Mouse (Mus musculus) heart, embryonic 13.5 days (tissue): ENCODE measurements around the gene Mapk8ip1. TPM values are rescaled to one million over a fixed set of nuclear protein-coding genes. Genes with fewer than 3 reads are reported as not detected.

Source experiments
- ATAC-seq: fragments of 200-750 bp; cut with Nextera tagmentation; 2 replicates; pipeline ENCODE4 v1.8.0; 2017; ENCODE audit warnings: moderate TSS enrichment; ENCODE audit not compliant: insufficient number of reproducible peaks, low FRiP score, low TSS enrichment; ENCODE audit errors: extremely low read depth
- H3K27ac ChIP-seq: fragments of 300-500 bp; sonication (generic); replicated peaks from 2 replicates; pipeline ENCODE4 v1.5.1; 2015; ENCODE audit warnings: moderate library complexity, mild to moderate bottlenecking, inconsistent platforms
- H3K27me3 ChIP-seq: fragments of 300-500 bp; sonication (generic); replicated peaks from 2 replicates; pipeline ENCODE4 v1.6.1; 2015; ENCODE audit warnings: mild to moderate bottlenecking, inconsistent platforms
- H3K36me3 ChIP-seq: fragments of 300-500 bp; sonication (generic); 2 replicates; pipeline ENCODE4 v1.6.1; 2015; ENCODE audit warnings: mild to moderate bottlenecking, inconsistent platforms
- H3K4me1 ChIP-seq: fragments of 300-500 bp; sonication (generic); 2 replicates; pipeline ENCODE4 v1.6.1; 2015; ENCODE audit warnings: inconsistent platforms
- H3K4me2 ChIP-seq: fragments of 300-500 bp; sonication (generic); 2 replicates; pipeline ENCODE4 v1.6.1; 2015; ENCODE audit warnings: inconsistent platforms, mild to moderate bottlenecking, moderate library complexity
- H3K4me3 ChIP-seq: fragments of 300-500 bp; sonication (generic); 2 replicates; pipeline ENCODE4 v1.5.1; 2015; ENCODE audit warnings: moderate library complexity, mild to moderate bottlenecking, inconsistent platforms
- H3K9ac ChIP-seq: fragments of 300-500 bp; sonication (generic); 2 replicates; pipeline ENCODE4 v1.6.1; 2015; ENCODE audit warnings: inconsistent platforms, mild to moderate bottlenecking, moderate library complexity
- H3K9me3 ChIP-seq: fragments of 300-500 bp; sonication (generic); 2 replicates; pipeline ENCODE4 v1.6.1; 2016; ENCODE audit warnings: inconsistent platforms
- WGBS: fragments of 180-500 bp; shearing (Covaris S2); methylation state at CpG from one replicate; pipeline ENCODE4 v1.1.7; 2015; ENCODE audit warnings: mixed read lengths; 5-methylcytosine and 5-hydroxymethylcytosine counted together
- polyA plus RNA-seq: library from polyadenylated mRNA; unstranded; fragments of >200 nt; fragmentation: Nextera tagmentation; extraction: Ambion mirVana; gene quantifications from 2 replicates; pipeline ENCODE4 v1.2.1, GENCODE M21; 2015

Mapk8ip1 gene
- polyA plus RNA-seq, 1 experiment from 2014 or later: 7.5 TPM

DNA sequence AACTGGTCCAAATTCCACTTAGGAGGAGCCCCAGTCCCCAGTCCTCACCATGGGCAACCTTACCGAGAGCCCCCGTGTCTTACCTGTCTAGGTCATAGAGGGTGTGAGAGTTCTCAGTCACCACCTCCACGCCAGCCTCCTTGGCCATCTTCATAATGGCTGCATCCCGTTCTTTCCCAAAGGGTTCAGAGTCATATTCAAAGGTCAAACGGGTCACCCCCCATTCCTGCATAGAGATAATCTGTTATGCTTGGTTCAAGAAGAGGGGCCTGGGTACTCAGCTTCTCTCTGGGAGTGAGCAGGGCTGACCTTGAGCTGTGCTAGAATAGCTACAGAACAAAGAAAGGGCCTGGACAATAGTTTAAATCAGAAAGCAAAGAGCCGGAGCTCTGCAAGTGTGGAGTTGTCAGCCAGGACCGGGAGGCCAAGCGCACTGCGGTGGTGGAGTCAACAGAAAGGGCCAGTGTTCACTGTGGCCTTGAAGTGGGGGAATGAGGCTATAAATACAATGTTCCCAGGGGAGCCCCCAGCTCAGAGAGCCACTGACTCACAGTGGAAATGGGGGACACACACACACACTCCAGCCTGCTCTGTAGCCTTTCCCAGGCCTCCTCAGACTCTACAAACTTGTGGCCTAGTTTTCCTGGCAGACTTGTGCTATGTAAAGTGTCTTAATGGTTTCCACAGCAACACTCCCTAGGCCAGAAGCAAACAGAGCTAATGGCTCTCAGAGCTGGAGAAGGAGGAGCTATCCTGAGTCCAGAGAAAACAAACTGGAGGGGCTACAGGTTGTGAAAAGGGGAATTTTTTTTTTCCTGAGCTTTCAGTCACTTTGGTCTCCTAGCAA is 23.6 kb upstream of the Mapk8ip1 start:
- Histone ChIP-seq H3K9ac (peak overlapping the region; percentile 60), H3K9me3 (no peaks in the 10 kb centered on the region), H3K4me2 (peak overlapping the region; percentile 21; the same call in 1 of the 2 replicates), H3K27ac (peak overlapping the region; percentile 94), H3K27me3 (no peaks in the 10 kb centered on the region), H3K36me3 (peaks cover 58% of the 10 kb centered on the region), H3K4me1 (peaks cover 73% of the 10 kb centered on the region), H3K4me3 (no peak overlapping the region)
- 67% methylated on average over 9 of the region's 9 CpGs for WGBS
- no peak for ATAC-seq

GRCm38 (mm10) chr2:92423702-92424461 is 22.8 kb upstream of the Mapk8ip1 start:
- H3K27me3 ChIP-seq: no peaks in the 10 kb centered on the region
- no peaks in the 10 kb centered on the region for H3K9me3 ChIP-seq
- WGBS: 63% methylated on average over 9 of the region's 9 CpGs
- H3K9ac ChIP-seq: no peak overlapping the region; the same call in 1 of the 2 replicates
- no peak overlapping the region for H3K4me3 ChIP-seq
- peaks cover 65% of the 10 kb centered on the region for H3K4me1 ChIP-seq
- H3K36me3 ChIP-seq: peaks cover 66% of the 10 kb centered on the region
- no peak overlapping the region for H3K4me2 ChIP-seq
- peak; percentile 49; the same call in 1 of the 2 replicates for ATAC-seq
- peak overlapping the region; percentile 94 for H3K27ac ChIP-seq

DNA sequence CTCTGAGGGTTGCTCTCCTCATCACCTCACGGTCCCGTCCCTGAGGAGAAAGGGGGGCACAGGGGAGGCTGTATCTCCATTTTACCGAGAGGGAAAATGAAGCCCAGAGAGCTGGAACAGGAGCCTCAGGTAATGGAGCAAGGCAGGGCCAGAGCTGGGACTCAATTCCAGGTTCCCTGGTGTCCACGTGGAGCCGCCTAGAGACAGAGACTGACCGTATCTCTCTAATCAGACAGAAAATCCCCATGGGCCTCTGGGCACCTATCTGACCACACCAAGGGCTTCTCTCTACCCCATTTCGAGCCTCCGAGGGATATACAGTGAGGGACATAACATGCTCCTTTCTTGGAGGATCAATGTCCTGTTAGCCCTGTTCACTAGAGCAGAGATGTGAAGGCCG is 22.1 kb upstream of the Mapk8ip1 start:
- H3K36me3 ChIP-seq: peaks cover 74% of the 10 kb centered on the region
- H3K27ac ChIP-seq: peak overlapping the region; percentile 94
- 90% methylated on average over 9 of the region's 9 CpGs for WGBS
- no peak overlapping the region for H3K4me3 ChIP-seq
- H3K9me3 ChIP-seq: no peaks in the 10 kb centered on the region
- ATAC-seq: no peak
- peaks cover 58% of the 10 kb centered on the region for H3K4me1 ChIP-seq
- no peak overlapping the region for H3K4me2 ChIP-seq
- H3K27me3 ChIP-seq: no peaks in the 10 kb centered on the region
- H3K9ac ChIP-seq: no peak overlapping the region; the same call in 1 of the 2 replicates

DNA sequence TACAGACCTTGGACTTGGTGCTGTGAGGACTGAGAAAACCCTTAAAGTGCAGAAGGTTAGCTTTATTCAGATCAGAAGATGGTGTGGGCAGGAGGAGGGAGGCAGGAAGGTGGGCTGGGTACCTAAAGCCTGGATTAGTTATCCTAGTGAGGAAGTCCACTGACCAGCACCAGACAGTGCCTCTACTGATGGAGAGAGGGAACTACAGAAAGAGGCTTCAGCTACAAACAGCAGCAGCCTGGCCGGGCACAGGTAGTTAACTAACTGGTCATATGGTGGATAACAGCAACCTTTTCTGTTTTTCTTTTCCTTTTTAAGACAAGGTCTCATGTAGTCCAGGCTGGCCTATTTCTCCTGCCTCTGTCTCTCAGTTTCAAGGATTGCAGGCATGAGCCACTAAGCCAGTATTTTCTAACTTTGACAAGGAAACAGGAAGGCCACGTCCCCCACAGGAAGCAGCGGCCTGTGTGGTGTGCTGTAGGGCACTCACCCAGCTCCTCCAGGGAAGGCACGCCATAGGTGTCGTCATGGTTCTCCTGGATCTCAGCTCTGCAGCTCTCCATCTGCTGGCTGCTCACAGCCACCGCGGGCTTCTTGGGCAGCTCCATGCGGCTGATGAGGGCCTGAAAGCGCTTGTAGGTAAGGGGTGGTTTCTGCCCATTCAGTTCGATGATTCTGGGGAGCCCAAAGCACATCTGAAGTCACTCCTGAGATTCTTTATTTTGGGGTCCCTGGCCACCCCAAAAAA is 21.5 kb upstream of the Mapk8ip1 start:
- H3K27ac ChIP-seq: no peak overlapping the region
- H3K27me3 ChIP-seq: no peaks in the 10 kb centered on the region
- H3K9me3 ChIP-seq: no peaks in the 10 kb centered on the region
- no peak overlapping the region for H3K4me3 ChIP-seq
- WGBS: 68% methylated on average over 10 of the region's 10 CpGs
- H3K36me3 ChIP-seq: peaks cover 80% of the 10 kb centered on the region
- ATAC-seq: no peak
- H3K9ac ChIP-seq: no peak overlapping the region
- peaks cover 52% of the 10 kb centered on the region for H3K4me1 ChIP-seq
- H3K4me2 ChIP-seq: no peak overlapping the region

GRCm38 (mm10) chr2:92421723-92422387 is 20.8 kb upstream of the Mapk8ip1 start:
- no peaks in the 10 kb centered on the region for H3K9me3 ChIP-seq
- WGBS: 92% methylated on average over 7 of the region's 7 CpGs
- no peak for ATAC-seq
- no peak overlapping the region for H3K27ac ChIP-seq
- peaks cover 87% of the 10 kb centered on the region for H3K36me3 ChIP-seq
- H3K4me3 ChIP-seq: no peak overlapping the region
- H3K4me2 ChIP-seq: no peak overlapping the region
- H3K9ac ChIP-seq: no peak overlapping the region
- no peaks in the 10 kb centered on the region for H3K27me3 ChIP-seq
- H3K4me1 ChIP-seq: peaks cover 45% of the 10 kb centered on the region

- WGBS: 87% methylated on average over 10 of the region's 10 CpGs
- no peak for ATAC-seq
These were observed 10.6 kb upstream of the Mapk8ip1 start for GRCm38 (mm10) chr2:92411705-92412104.

DNA sequence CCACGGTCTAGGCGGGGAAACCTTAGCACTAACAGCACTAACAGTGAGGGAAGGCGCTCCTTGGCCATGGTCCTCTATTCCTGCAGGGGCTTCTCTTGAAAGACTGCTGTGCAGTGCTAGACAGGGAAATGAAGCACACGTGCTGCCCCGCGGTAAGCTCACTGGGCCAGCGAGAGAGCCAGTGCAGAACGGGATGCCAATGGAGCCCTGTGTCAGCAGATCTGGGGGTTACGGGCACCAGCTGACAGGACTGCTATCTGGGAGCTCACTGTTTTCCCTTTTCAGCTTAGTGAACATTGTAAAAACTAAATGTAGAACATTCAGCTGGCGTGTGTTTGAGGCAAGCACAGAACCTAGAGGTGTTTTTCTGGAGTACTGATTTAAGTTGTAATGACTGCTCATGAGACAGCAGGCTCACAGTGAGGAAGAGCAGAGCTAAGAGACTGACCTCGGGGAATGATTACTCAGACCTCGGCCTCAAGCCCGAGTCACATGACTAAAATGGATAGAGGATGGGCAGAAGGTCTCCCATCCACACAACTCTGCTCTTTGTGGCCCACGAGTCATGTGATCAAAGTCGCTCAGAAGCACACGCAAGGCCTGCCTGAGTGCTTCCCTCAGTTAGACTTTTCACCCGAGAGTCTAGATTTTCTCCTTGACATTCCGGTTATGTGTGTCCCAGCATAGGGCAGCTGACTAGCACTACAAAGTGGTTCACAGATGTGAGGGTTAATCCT is 7.4 kb upstream of the Mapk8ip1 start:
- 87% methylated on average over 18 of the region's 18 CpGs for WGBS
- Histone ChIP-seq H3K4me3 (no peak overlapping the region), H3K4me2 (no peak overlapping the region), H3K36me3 (peaks cover 97% of the 10 kb centered on the region), H3K27me3 (no peaks in the 10 kb centered on the region), H3K4me1 (no peaks in the 10 kb centered on the region), H3K9me3 (no peaks in the 10 kb centered on the region), H3K27ac (no peak overlapping the region), H3K9ac (no peak overlapping the region)
- ATAC-seq: no peak

More at GRCm38 (mm10) chr2:92411705-92412104, 10.6 kb upstream of the Mapk8ip1 start:
- Histone ChIP-seq H3K9me3 (no peaks in the 10 kb centered on the region), H3K9ac (no peak overlapping the region), H3K4me2 (no peak overlapping the region), H3K36me3 (peaks cover 97% of the 10 kb centered on the region), H3K27ac (no peak overlapping the region), H3K4me1 (no peaks in the 10 kb centered on the region), H3K27me3 (no peaks in the 10 kb centered on the region), H3K4me3 (no peak overlapping the region)

- no peak overlapping the region for H3K4me2 ChIP-seq
- WGBS: 92% methylated on average over 7 of the region's 7 CpGs
- H3K36me3 ChIP-seq: peaks cover 75% of the 10 kb centered on the region
- H3K27me3 ChIP-seq: peaks cover 16% of the 10 kb centered on the region
- H3K4me3 ChIP-seq: no peak overlapping the region
- no peaks in the 10 kb centered on the region for H3K9me3 ChIP-seq
- H3K9ac ChIP-seq: no peak overlapping the region
- no peak overlapping the region for H3K27ac ChIP-seq
- ATAC-seq: no peak
- peaks cover 6% of the 10 kb centered on the region for H3K4me1 ChIP-seq
These were observed 4.6 kb upstream of the Mapk8ip1 start for GRCm38 (mm10) chr2:92405687-92406086.

- peaks cover 65% of the 10 kb centered on the region for H3K36me3 ChIP-seq
- 72% methylated on average over 6 of the region's 6 CpGs for WGBS
- H3K27ac ChIP-seq: no peak overlapping the region
- H3K4me3 ChIP-seq: no peak overlapping the region
- no peaks in the 10 kb centered on the region for H3K9me3 ChIP-seq
- H3K9ac ChIP-seq: no peak overlapping the region
- no peak overlapping the region for H3K4me2 ChIP-seq
- no peak for ATAC-seq
- peaks cover 7% of the 10 kb centered on the region for H3K4me1 ChIP-seq
- H3K27me3 ChIP-seq: peaks cover 25% of the 10 kb centered on the region
These were observed 3.7 kb upstream of the Mapk8ip1 start for GRCm38 (mm10) chr2:92404737-92405136.

DNA sequence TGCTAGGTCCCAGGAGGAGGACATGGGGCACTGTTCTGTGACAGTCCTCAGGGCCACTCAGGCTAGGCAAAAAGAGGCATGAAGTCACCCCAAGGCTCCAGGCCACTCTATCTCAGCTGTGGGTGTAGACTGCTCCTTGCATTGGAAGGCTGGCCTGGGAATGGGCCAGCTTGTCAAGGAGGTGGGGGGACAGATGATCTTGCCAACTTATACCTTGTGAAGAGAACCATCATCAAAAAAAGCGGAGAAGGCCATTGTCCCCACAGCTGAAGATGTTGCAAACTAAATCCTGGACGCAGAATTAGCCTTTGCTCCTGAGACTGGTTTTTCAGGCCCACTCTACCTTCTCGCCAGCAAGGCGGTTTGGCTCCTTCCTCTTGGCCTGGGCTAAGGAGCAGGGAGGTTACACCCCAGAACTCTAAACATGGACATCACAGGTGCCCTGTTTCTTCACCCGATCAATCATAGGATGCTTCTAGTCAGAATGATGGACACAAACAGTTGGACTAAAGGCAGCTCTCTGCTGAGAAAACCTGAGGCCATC is 2.8 kb upstream of the Mapk8ip1 start:
- Histone ChIP-seq H3K4me1 (peaks cover 7% of the 10 kb centered on the region), H3K4me2 (no peak overlapping the region), H3K4me3 (no peak overlapping the region), H3K9me3 (no peaks in the 10 kb centered on the region), H3K36me3 (peaks cover 56% of the 10 kb centered on the region), H3K27me3 (peaks cover 33% of the 10 kb centered on the region), H3K27ac (no peak overlapping the region), H3K9ac (no peak overlapping the region)
- WGBS: 85% methylated on average over 5 of the region's 5 CpGs
- ATAC-seq: no peak
